Mouse (Mus musculus) forebrain, embryonic 10.5 days (tissue): ENCODE data around the gene Isoc2b. TPM values are rescaled to one million over a fixed set of nuclear protein-coding genes. Genes with fewer than 3 reads are reported as not detected.
A peak's percentile ranks its signal among the peaks of the same experiment; 100 is the strongest.
"Not testable (repeated sequence)": the region's sequence is repeated elsewhere in the genome, so short reads cannot be mapped to it uniquely, and the experiment has no call there.

Experiments used
- DNase-seq: peaks from one replicate; pipeline ENCODE4 v3.0.0-alpha.2; 2017; ENCODE audit warnings: low spot score; ENCODE audit errors: extremely low spot score
- H3K27ac ChIP-seq: fragments of 300-500 bp; sonication (generic); 2 replicates; pipeline ENCODE4 v1.5.1; 2016; ENCODE audit warnings: mild to moderate bottlenecking
- H3K27me3 ChIP-seq: fragments of 300-500 bp; sonication (generic); 2 replicates; pipeline ENCODE4 v1.6.1; 2016; ENCODE audit warnings: mild to moderate bottlenecking; ENCODE audit not compliant: poor library complexity, severe bottlenecking
- H3K36me3 ChIP-seq: fragments of 300-500 bp; sonication (generic); replicated peaks from 2 replicates; pipeline ENCODE4 v1.6.1; 2016; ENCODE audit warnings: mild to moderate bottlenecking, moderate library complexity
- H3K4me1 ChIP-seq: fragments of 300-500 bp; sonication (generic); 2 replicates; pipeline ENCODE4 v1.6.1; 2016
- H3K4me3 ChIP-seq: fragments of 300-500 bp; sonication (generic); 2 replicates; pipeline ENCODE4 v1.5.1; 2016; ENCODE audit warnings: mild to moderate bottlenecking, moderate library complexity
- H3K9me3 ChIP-seq: fragments of 300-500 bp; sonication (generic); 2 replicates; pipeline ENCODE4 v1.6.1; 2016; ENCODE audit warnings: mild to moderate bottlenecking, moderate library complexity
- WGBS: fragments of 180-500 bp; shearing (Covaris S2); methylation state at CpG from one replicate; pipeline ENCODE4 v1.1.7; 2016; 5-methylcytosine and 5-hydroxymethylcytosine counted together
- polyA plus RNA-seq: library from polyadenylated mRNA; unstranded; fragments of >200 nt; fragmentation: Nextera tagmentation; extraction: Ambion mirVana; gene quantifications from 2 replicates; pipeline ENCODE4 v1.2.1, GENCODE M21; 2016

Isoc2b gene
- polyA plus RNA-seq, 1 experiment from 2014 or later, result 2.6 TPM

DNA sequence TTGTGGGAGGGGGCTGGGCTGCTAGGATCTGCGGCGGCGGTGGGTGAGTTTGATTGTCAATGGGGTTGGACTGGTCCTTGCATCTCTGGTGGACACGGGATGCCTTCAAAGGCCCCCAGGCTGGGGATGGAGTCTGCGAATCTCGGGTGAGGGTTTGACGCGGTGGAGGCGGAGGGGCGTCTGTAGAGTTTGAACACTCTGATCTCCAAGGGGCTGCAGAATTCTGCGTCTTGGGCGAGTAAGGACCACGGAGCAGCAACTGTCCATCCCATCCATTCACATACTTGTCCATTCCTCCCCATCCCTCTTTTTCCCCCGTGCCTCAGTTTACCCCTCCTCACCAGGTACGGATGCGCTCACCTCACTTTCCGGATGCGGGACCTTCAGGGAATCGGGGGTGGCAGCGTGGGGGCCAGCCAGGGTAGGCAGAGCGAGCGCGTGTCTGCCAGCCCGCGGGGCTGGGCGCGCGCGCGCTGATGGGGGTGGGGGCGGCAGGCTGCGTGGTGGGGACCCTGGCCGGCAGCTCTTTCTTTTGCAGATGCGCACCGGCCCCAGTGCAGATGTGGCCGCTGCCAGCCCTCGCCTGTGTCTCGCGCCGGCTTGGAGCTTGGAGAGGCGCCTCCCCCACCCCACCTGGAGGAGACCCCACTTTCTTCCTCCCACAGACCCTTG is 25.7 kb downstream of the Isoc2b start, which contains the start of gene Shisa7:
Shisa7 (minus strand) TSS at position 452 of the 672 bp plus-strand sequence.
- H3K27ac ChIP-seq, result peak within 1 kb of the TSS; percentile 63; the same call in 1 of the 2 replicates

GRCm38 (mm10) chr7:4843604-4844244 is 26.3 kb downstream of the Isoc2b start:
- DNase-seq, result peak; percentile 70
- H3K4me1 ChIP-seq, result peaks cover 35% of the 10 kb centered on the region
- no peaks in the 10 kb centered on the region for H3K36me3 ChIP-seq
- WGBS, result under 1% methylated on average over 34 of the region's 34 CpGs
- H3K4me3 ChIP-seq, result peak overlapping the region; percentile 65
- peaks cover 5% of the 10 kb centered on the region; the same call in 1 of the 2 replicates for H3K9me3 ChIP-seq
- peaks cover 77% of the 10 kb centered on the region for H3K27me3 ChIP-seq
- H3K27ac ChIP-seq, result no peak overlapping the region

More for the DNA sequence above, 25.7 kb downstream of the Isoc2b start, which contains the start of gene Shisa7:
- Histone ChIP-seq H3K4me1 (peaks cover 35% of the 10 kb centered on the region), H3K27me3 (peaks cover 71% of the 10 kb centered on the region), H3K36me3 (no peaks in the 10 kb centered on the region), H3K4me3 (peak within 1 kb of the TSS; percentile 65), H3K9me3 (peaks cover 5% of the 10 kb centered on the region; the same call in 1 of the 2 replicates)
- DNase-seq, result no peak
- 1% methylated on average over 41 of the region's 41 CpGs for WGBS

- H3K9me3 ChIP-seq, result peaks cover 5% of the 10 kb centered on the region; the same call in 1 of the 2 replicates
- H3K4me1 ChIP-seq, result peaks cover 38% of the 10 kb centered on the region
- H3K27me3 ChIP-seq, result peaks cover 87% of the 10 kb centered on the region
- under 1% methylated on average over 16 of the region's 16 CpGs for WGBS
- no peaks in the 10 kb centered on the region for H3K36me3 ChIP-seq
- DNase-seq, result peak; percentile 42
- H3K4me3 ChIP-seq, result peak overlapping the region; percentile 65
- H3K27ac ChIP-seq, result no peak overlapping the region
These were observed 27.4 kb downstream of the Isoc2b start for GRCm38 (mm10) chr7:4842634-4843131.

GRCm38 (mm10) chr7:4842077-4842476 is 28.0 kb downstream of the Isoc2b start:
- Histone ChIP-seq H3K27ac (no peak overlapping the region), H3K4me1 (peaks cover 44% of the 10 kb centered on the region), H3K36me3 (no peaks in the 10 kb centered on the region), H3K4me3 (peak overlapping the region; percentile 65; the same call in 1 of the 2 replicates), H3K9me3 (peaks cover 3% of the 10 kb centered on the region; the same call in 1 of the 2 replicates), H3K27me3 (peaks cover 91% of the 10 kb centered on the region)
- 61% methylated on average over 5 of the region's 5 CpGs for WGBS
- no peak for DNase-seq

GRCm38 (mm10) chr7:4837639-4838038 is 32.4 kb downstream of the Isoc2b start:
- Histone ChIP-seq H3K4me1 (peaks cover 32% of the 10 kb centered on the region), H3K36me3 (no peaks in the 10 kb centered on the region), H3K9me3 (no peaks in the 10 kb centered on the region), H3K27ac (no peak overlapping the region), H3K4me3 (no peak overlapping the region), H3K27me3 (peaks cover 86% of the 10 kb centered on the region)
- no peak for DNase-seq
- 44% methylated on average over 1 of the region's 1 CpGs for WGBS

- Histone ChIP-seq H3K9me3 (no peaks in the 10 kb centered on the region), H3K36me3 (no peaks in the 10 kb centered on the region), H3K27ac (peak overlapping the region; percentile 86), H3K4me1 (peaks cover 23% of the 10 kb centered on the region), H3K4me3 (peak overlapping the region; percentile 65), H3K27me3 (peaks cover 82% of the 10 kb centered on the region)
- WGBS, result under 1% methylated on average over 51 of the region's 51 CpGs
- DNase-seq, result peak; percentile 71
These were observed 33.7 kb downstream of the Isoc2b start for GRCm38 (mm10) chr7:4836351-4836792.

GRCm38 (mm10) chr7:4835631-4836327 is 34.3 kb downstream of the Isoc2b start:
- Histone ChIP-seq H3K4me1 (peaks cover 25% of the 10 kb centered on the region), H3K27ac (peak overlapping the region; percentile 86), H3K36me3 (no peaks in the 10 kb centered on the region), H3K27me3 (peaks cover 85% of the 10 kb centered on the region), H3K4me3 (peak overlapping the region; percentile 65), H3K9me3 (no peaks in the 10 kb centered on the region)
- 5% methylated on average over 34 of the region's 34 CpGs for WGBS
- DNase-seq, result no peak

- H3K9me3 ChIP-seq, result no peaks in the 10 kb centered on the region
- H3K27me3 ChIP-seq, result peaks cover 51% of the 10 kb centered on the region
- H3K27ac ChIP-seq, result no peak overlapping the region
- no peak overlapping the region for H3K4me3 ChIP-seq
- peaks cover 10% of the 10 kb centered on the region; the same call in 1 of the 2 replicates for H3K4me1 ChIP-seq
- WGBS, result 8% methylated on average over 12 of the region's 12 CpGs
- H3K36me3 ChIP-seq, result no peaks in the 10 kb centered on the region
- peak; percentile 29 for DNase-seq
These were observed 39.6 kb downstream of the Isoc2b start for GRCm38 (mm10) chr7:4830476-4830875.

DNA sequence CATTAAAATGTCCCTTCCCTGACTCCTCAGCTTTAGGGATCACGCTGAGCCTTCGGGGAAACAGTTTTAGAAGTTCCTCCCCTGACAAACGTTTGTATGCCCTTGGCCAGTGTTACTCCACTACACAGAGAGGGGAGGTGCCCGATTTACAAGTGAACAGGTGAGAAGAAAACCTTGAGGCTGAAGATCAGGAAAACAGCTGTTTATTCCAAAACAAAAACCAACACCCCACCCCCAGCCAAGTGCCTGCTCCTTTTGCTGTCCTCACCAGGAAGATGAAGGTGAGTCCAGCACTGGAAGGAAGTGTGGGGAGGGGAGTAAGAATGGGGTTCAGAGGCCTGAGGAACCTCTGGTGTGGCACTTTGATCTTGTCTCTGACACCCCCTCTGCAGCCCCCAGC is 44.7 kb downstream of the Isoc2b start:
- Histone ChIP-seq H3K36me3 (no peaks in the 10 kb centered on the region), H3K27ac (no peak overlapping the region), H3K4me3 (no peak overlapping the region), H3K4me1 (peaks cover 19% of the 10 kb centered on the region), H3K27me3 (peaks cover 11% of the 10 kb centered on the region), H3K9me3 (no peaks in the 10 kb centered on the region)
- DNase-seq, result no peak
- 58% methylated on average over 4 of the region's 4 CpGs for WGBS

GRCm38 (mm10) chr7:4822162-4822907 is 47.7 kb downstream of the Isoc2b start:
- Histone ChIP-seq H3K4me3 (no peak overlapping the region), H3K4me1 (peaks cover 19% of the 10 kb centered on the region), H3K27ac (no peak overlapping the region), H3K27me3 (no peaks in the 10 kb centered on the region), H3K9me3 (no peaks in the 10 kb centered on the region), H3K36me3 (no peaks in the 10 kb centered on the region)
- no peak for DNase-seq
- WGBS, result 70% methylated on average over 6 of the region's 6 CpGs

DNA sequence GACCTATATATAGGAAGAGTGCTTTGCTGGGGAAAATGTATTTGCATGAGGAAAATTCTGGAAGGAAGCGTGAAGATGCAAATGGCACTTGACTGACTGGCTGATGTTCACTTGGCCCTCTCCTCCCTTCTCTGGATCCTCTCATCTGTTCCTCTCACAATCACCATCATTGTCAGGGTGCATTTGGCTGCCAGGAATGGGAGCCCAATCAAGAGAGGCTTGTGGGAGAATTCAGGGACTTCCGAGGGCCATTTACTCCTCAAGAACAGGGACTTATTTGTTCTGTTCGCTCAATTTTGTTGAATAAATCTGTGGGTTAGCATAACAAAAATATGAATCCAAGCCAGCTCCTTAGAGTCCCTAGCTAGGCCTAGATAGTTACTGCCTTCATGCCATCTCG is 48.4 kb downstream of the Isoc2b start:
- WGBS, result 86% methylated on average over 4 of the region's 4 CpGs
- peaks cover 19% of the 10 kb centered on the region for H3K4me1 ChIP-seq

GRCm38 (mm10) chr7:4820925-4821324 is 49.1 kb downstream of the Isoc2b start:
- peaks cover 19% of the 10 kb centered on the region for H3K4me1 ChIP-seq
- not testable (repeated sequence) for H3K27ac ChIP-seq, H3K27me3 ChIP-seq, H3K36me3 ChIP-seq, H3K4me3 ChIP-seq, DNase-seq, H3K9me3 ChIP-seq
- WGBS, result 92% methylated on average over 7 of the region's 7 CpGs

More for the DNA sequence above, 48.4 kb downstream of the Isoc2b start:
- Histone ChIP-seq H3K9me3 (no peaks in the 10 kb centered on the region), H3K4me3 (no peak overlapping the region), H3K27ac (no peak overlapping the region), H3K36me3 (no peaks in the 10 kb centered on the region), H3K27me3 (no peaks in the 10 kb centered on the region)
- no peak for DNase-seq
